Mouse (Mus musculus) embryonic facial prominence, embryonic 13.5 days (tissue): ENCODE measurements around the gene Adh1. TPM values are rescaled to one million over a fixed set of nuclear protein-coding genes. Genes with fewer than 3 reads are reported as not detected.

ENCODE experiments used
- ATAC-seq: fragments of 200-750 bp; cut with Nextera tagmentation; 2 replicates; pipeline ENCODE4 v1.8.0; 2017; ENCODE audit warnings: low read depth; ENCODE audit not compliant: insufficient number of reproducible peaks, insufficient read depth, low FRiP score, low TSS enrichment
- H3K27ac ChIP-seq: fragments of 300-500 bp; sonication (generic); 2 replicates; pipeline ENCODE4 v1.5.1; 2015; ENCODE audit warnings: moderate library complexity, mild to moderate bottlenecking, inconsistent platforms
- H3K27me3 ChIP-seq: fragments of 300-500 bp; sonication (generic); 2 replicates; pipeline ENCODE4 v1.6.1; 2015; ENCODE audit warnings: mild to moderate bottlenecking, inconsistent platforms
- H3K36me3 ChIP-seq: fragments of 300-500 bp; sonication (generic); 2 replicates; pipeline ENCODE4 v1.6.1; 2015; ENCODE audit warnings: mild to moderate bottlenecking, inconsistent platforms
- H3K4me1 ChIP-seq: fragments of 300-500 bp; sonication (generic); 2 replicates; pipeline ENCODE4 v1.6.1; 2015; ENCODE audit warnings: inconsistent platforms
- H3K4me2 ChIP-seq: fragments of 300-500 bp; sonication (generic); 2 replicates; pipeline ENCODE4 v1.6.1; 2015; ENCODE audit warnings: moderate library complexity, mild to moderate bottlenecking, inconsistent platforms
- H3K4me3 ChIP-seq: fragments of 300-500 bp; sonication (generic); 2 replicates; pipeline ENCODE4 v1.5.1; 2015; ENCODE audit warnings: mild to moderate bottlenecking, inconsistent platforms
- H3K9ac ChIP-seq: fragments of 300-500 bp; sonication (generic); 2 replicates; pipeline ENCODE4 v1.6.1; 2015; ENCODE audit warnings: mild to moderate bottlenecking, inconsistent platforms
- H3K9me3 ChIP-seq: fragments of 300-500 bp; sonication (generic); 2 replicates; pipeline ENCODE4 v1.6.1; 2016; ENCODE audit warnings: inconsistent platforms
- WGBS: fragments of 180-500 bp; shearing (Covaris S2); methylation state at CpG from one replicate; pipeline ENCODE4 v1.1.7; 2015; ENCODE audit warnings: mixed read lengths; 5-methylcytosine and 5-hydroxymethylcytosine counted together
- polyA plus RNA-seq: library from polyadenylated mRNA; unstranded; fragments of >200 nt; fragmentation: Nextera tagmentation; extraction: Ambion mirVana; gene quantifications from 2 replicates; pipeline ENCODE4 v1.2.1, GENCODE M21; 2015

The Adh1 gene
- polyA plus RNA-seq, 1 experiment from 2014 or later = 7.1 TPM

- H3K9me3 ChIP-seq = no peaks in the 10 kb centered on the region
- H3K4me2 ChIP-seq = no peak overlapping the region
- H3K4me3 ChIP-seq = no peak overlapping the region
- no peak for ATAC-seq
- 73% methylated on average over 4 of the region's 4 CpGs for WGBS
- H3K36me3 ChIP-seq = no peaks in the 10 kb centered on the region
- H3K27ac ChIP-seq = no peak overlapping the region
- peaks cover 5% of the 10 kb centered on the region for H3K4me1 ChIP-seq
- H3K27me3 ChIP-seq = no peaks in the 10 kb centered on the region
- H3K9ac ChIP-seq = no peak overlapping the region
Observed at GRCm38 (mm10) chr3:138262568-138262967, 1.8 kb downstream of the Adh1 start.

GRCm38 (mm10) chr3:138263154-138263930 is 2.6 kb downstream of the Adh1 start:
- H3K4me2 ChIP-seq = no peak overlapping the region
- 54% methylated on average over 5 of the region's 5 CpGs for WGBS
- H3K4me1 ChIP-seq = peaks cover 5% of the 10 kb centered on the region
- no peaks in the 10 kb centered on the region for H3K9me3 ChIP-seq
- no peak overlapping the region for H3K4me3 ChIP-seq
- no peaks in the 10 kb centered on the region for H3K27me3 ChIP-seq
- no peak overlapping the region for H3K27ac ChIP-seq
- H3K36me3 ChIP-seq = no peaks in the 10 kb centered on the region
- ATAC-seq = no peak
- H3K9ac ChIP-seq = no peak overlapping the region

DNA sequence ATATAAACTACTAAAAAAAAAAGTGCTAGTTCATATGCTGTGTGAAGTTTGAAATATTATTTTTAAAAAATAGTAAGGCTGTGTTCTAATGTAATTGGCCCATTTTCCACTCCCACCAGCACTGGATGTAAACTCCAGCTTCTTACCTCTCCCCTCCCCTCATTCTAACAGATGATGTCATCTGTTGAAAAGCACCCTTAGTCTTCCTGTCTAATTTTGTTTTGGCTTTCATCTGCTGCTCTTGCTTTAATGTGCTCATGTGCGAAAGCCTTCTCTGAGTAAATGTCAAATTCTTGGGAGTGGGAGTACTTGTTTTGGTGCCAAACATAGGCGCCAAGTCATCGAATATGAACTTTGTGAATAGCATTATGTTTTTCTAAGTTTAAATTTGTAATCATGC is 3.9 kb downstream of the Adh1 start:
- WGBS = 71% methylated on average over 3 of the region's 3 CpGs

DNA sequence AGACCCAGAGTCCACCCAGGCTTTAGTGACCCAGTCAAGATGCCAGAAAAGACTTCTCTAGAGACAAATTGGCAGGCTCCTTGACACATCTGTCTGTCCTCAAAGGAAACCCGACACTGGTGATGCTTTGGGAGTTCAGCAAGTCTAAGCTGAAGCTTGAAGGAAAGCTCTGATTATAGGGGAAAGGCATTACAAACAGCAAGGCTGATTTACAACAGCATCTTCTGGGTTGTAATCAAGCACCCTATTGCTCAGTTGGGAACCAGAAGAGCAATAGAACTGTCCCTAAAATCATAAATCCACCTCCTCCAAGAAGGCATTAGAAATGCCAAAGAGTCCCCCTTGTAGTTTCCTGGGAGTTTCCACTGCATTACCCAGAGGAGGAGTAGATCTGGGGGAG is 9.7 kb downstream of the Adh1 start:
- Histone ChIP-seq H3K27me3 (no peaks in the 10 kb centered on the region), H3K9ac (no peak overlapping the region), H3K4me1 (peaks cover 6% of the 10 kb centered on the region; the same call in 1 of the 2 replicates), H3K36me3 (no peaks in the 10 kb centered on the region), H3K4me2 (no peak overlapping the region), H3K9me3 (no peaks in the 10 kb centered on the region), H3K27ac (no peak overlapping the region), H3K4me3 (no peak overlapping the region)
- 27% methylated on average over 1 of the region's 1 CpGs for WGBS
- ATAC-seq = no peak

More for the DNA sequence above, 3.9 kb downstream of the Adh1 start:
- no peak overlapping the region for H3K4me3 ChIP-seq
- no peak overlapping the region for H3K4me2 ChIP-seq
- no peaks in the 10 kb centered on the region for H3K9me3 ChIP-seq
- no peak overlapping the region for H3K9ac ChIP-seq
- no peak for ATAC-seq
- peaks cover 5% of the 10 kb centered on the region for H3K4me1 ChIP-seq
- no peaks in the 10 kb centered on the region for H3K27me3 ChIP-seq
- no peaks in the 10 kb centered on the region for H3K36me3 ChIP-seq
- no peak overlapping the region for H3K27ac ChIP-seq

DNA sequence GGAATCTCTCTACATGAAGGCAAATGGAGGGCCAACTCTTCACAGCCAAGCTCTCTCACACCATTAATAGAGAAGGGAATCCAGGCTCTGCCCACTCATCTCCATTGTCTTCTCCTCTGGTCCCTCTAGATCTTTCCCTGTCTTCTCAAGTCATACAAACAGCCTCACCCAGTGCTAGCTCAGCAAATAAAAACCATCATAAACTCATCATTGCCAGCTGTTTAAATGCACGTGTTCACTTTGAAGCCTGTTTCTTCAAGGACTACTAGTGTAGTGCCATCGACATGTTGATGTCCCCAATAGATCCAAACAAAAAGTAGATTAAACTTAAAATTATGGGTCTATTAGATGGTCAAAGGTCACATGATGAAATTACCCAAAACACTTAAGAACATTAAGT is 10.5 kb downstream of the Adh1 start:
- WGBS = 74% methylated on average over 2 of the region's 2 CpGs

GRCm38 (mm10) chr3:138273080-138273479 is 12.3 kb downstream of the Adh1 start:
- Histone ChIP-seq H3K27me3 (no peaks in the 10 kb centered on the region), H3K9ac (no peak overlapping the region), H3K36me3 (no peaks in the 10 kb centered on the region), H3K4me1 (peaks cover 6% of the 10 kb centered on the region; the same call in 1 of the 2 replicates), H3K27ac (no peak overlapping the region), H3K9me3 (no peaks in the 10 kb centered on the region), H3K4me2 (no peak overlapping the region), H3K4me3 (no peak overlapping the region)
- WGBS = 73% methylated on average over 7 of the region's 7 CpGs
- no peak for ATAC-seq

More for the DNA sequence above, 10.5 kb downstream of the Adh1 start:
- ATAC-seq = no peak
- peaks cover 6% of the 10 kb centered on the region; the same call in 1 of the 2 replicates for H3K4me1 ChIP-seq
- no peaks in the 10 kb centered on the region for H3K36me3 ChIP-seq
- no peak overlapping the region for H3K4me3 ChIP-seq
- no peak overlapping the region for H3K27ac ChIP-seq
- H3K9ac ChIP-seq = no peak overlapping the region
- no peak overlapping the region for H3K4me2 ChIP-seq
- H3K9me3 ChIP-seq = no peaks in the 10 kb centered on the region
- H3K27me3 ChIP-seq = no peaks in the 10 kb centered on the region

- Histone ChIP-seq H3K4me3 (no peak overlapping the region), H3K36me3 (no peaks in the 10 kb centered on the region), H3K9me3 (no peaks in the 10 kb centered on the region), H3K9ac (no peak overlapping the region), H3K4me2 (no peak overlapping the region), H3K4me1 (peaks cover 6% of the 10 kb centered on the region; the same call in 1 of the 2 replicates), H3K27ac (no peak overlapping the region), H3K27me3 (no peaks in the 10 kb centered on the region)
- ATAC-seq = no peak
- WGBS = 56% methylated on average over 3 of the region's 3 CpGs
Observed at GRCm38 (mm10) chr3:138275100-138275499, 14.3 kb downstream of the Adh1 start.

GRCm38 (mm10) chr3:138282556-138282955 is 21.8 kb downstream of the Adh1 start:
- no peak overlapping the region for H3K4me2 ChIP-seq
- H3K27ac ChIP-seq = no peak overlapping the region

GRCm38 (mm10) chr3:138283831-138284230 is 23.0 kb downstream of the Adh1 start:
- Histone ChIP-seq H3K9ac (no peak overlapping the region), H3K27me3 (no peaks in the 10 kb centered on the region), H3K36me3 (no peaks in the 10 kb centered on the region), H3K4me3 (no peak overlapping the region), H3K4me1 (no peaks in the 10 kb centered on the region), H3K4me2 (no peak overlapping the region), H3K9me3 (no peaks in the 10 kb centered on the region), H3K27ac (no peak overlapping the region)
- ATAC-seq = no peak
- WGBS = 95% methylated on average over 1 of the region's 1 CpGs

More at GRCm38 (mm10) chr3:138282556-138282955, 21.8 kb downstream of the Adh1 start:
- H3K36me3 ChIP-seq = no peaks in the 10 kb centered on the region
- H3K4me1 ChIP-seq = no peaks in the 10 kb centered on the region
- WGBS = 87% methylated on average over 9 of the region's 9 CpGs
- no peak overlapping the region for H3K9ac ChIP-seq
- no peaks in the 10 kb centered on the region for H3K9me3 ChIP-seq
- no peak overlapping the region for H3K4me3 ChIP-seq
- H3K27me3 ChIP-seq = no peaks in the 10 kb centered on the region
- ATAC-seq = no peak

DNA sequence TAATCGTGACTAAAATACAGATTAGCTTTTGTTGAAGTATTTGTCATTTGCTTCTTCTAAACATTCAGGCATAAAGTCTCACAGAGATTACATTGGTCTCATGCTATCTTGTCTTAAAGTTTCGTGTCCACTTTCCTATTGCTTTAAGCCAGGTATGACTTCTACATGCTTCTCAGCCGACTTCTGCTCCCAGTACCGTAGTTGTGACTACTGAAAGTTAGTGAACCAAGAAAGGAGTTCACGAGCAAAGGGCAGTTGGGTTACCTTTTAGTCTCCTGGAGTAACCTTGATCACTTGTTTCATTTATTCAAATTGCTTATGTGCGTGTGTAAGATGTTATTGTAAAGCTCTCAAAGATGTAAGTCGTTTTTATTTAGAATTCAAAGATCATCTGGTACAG is 25.2 kb downstream of the Adh1 start:
- Histone ChIP-seq H3K36me3 (no peaks in the 10 kb centered on the region), H3K27me3 (no peaks in the 10 kb centered on the region), H3K9ac (no peak overlapping the region), H3K9me3 (no peaks in the 10 kb centered on the region), H3K4me2 (no peak overlapping the region), H3K27ac (no peak overlapping the region), H3K4me3 (no peak overlapping the region), H3K4me1 (no peaks in the 10 kb centered on the region)
- no peak for ATAC-seq
- WGBS = 88% methylated on average over 7 of the region's 7 CpGs

- H3K4me3 ChIP-seq = no peak overlapping the region
- H3K27me3 ChIP-seq = no peaks in the 10 kb centered on the region
- no peak for ATAC-seq
- no peaks in the 10 kb centered on the region for H3K36me3 ChIP-seq
- H3K4me2 ChIP-seq = no peak overlapping the region
- no peaks in the 10 kb centered on the region for H3K4me1 ChIP-seq
- WGBS = 84% methylated on average over 4 of the region's 4 CpGs
- no peaks in the 10 kb centered on the region for H3K9me3 ChIP-seq
- H3K9ac ChIP-seq = no peak overlapping the region
- no peak overlapping the region for H3K27ac ChIP-seq
Observed at GRCm38 (mm10) chr3:138287686-138288085, 26.9 kb downstream of the Adh1 start.

- Histone ChIP-seq H3K4me1 (no peaks in the 10 kb centered on the region), H3K27ac (no peak overlapping the region), H3K36me3 (no peaks in the 10 kb centered on the region), H3K9me3 (no peaks in the 10 kb centered on the region), H3K4me3 (no peak overlapping the region), H3K9ac (no peak overlapping the region), H3K27me3 (no peaks in the 10 kb centered on the region), H3K4me2 (no peak overlapping the region)
- no peak for ATAC-seq
- WGBS = 85% methylated on average over 2 of the region's 2 CpGs
Observed at GRCm38 (mm10) chr3:138290672-138291071, 29.9 kb downstream of the Adh1 start.
